Mouse (Mus musculus): ENCODE data around the gene Pde2a.

DNA sequence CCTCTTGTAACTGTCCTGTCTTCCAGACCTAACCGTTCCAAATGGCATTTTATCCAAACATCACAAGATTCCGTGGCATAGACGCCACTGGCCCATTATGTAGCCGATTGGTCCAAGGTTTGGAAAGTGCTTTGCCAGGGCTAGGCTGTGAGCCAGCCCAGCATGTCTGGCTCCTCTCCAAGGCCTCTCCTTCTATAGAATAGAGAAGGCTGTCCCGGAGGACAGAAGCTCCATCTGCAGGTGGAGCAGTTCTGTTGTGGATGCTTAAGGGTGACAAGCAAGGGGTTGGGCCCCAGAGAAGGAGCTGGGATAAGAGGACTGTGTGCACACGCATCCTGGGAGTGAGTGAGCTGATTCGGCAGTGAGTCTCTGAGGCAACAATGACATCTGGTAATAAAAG, 92.2 kb downstream of the Pde2a start:
- no peak for TF ChIP-seq POLR2A (IDR thresholded peaks at IDR 0.05; ENCODE audit: control insufficient read depth in 1 of 2, insufficient read depth in 1 of 2, low read depth in 1 of 2, low read length in 2 of 2, poor library complexity in 1 of 2)
- no peak for TF ChIP-seq GATA1 (IDR thresholded peaks at IDR 0.05; ENCODE audit: low read depth, low read length)
- no peak for TF ChIP-seq TAL1 (IDR thresholded peaks at IDR 0.05; ENCODE audit: low read length)
- no peak for TF ChIP-seq CTCF (IDR thresholded peaks at IDR 0.05 in 2 of 3, conservative IDR thresholded peaks at IDR 0.05 in 1 of 3; ENCODE audit: control insufficient read depth in 1 of 3, insufficient read depth in 1 of 3, low read depth in 2 of 3, low read length in 3 of 3, poor library complexity in 1 of 3, severe bottlenecking in 1 of 3)

All from MEL (cell line).